Mouse (Mus musculus): ENCODE results near the gene Tmem33. TPM values are rescaled to one million over a fixed set of nuclear protein-coding genes. Genes with fewer than 3 reads are reported as not detected.

Gene Tmem33
- polyA plus RNA-seq, 1 experiment from 2014 or later = 83.2 TPM

DNA sequence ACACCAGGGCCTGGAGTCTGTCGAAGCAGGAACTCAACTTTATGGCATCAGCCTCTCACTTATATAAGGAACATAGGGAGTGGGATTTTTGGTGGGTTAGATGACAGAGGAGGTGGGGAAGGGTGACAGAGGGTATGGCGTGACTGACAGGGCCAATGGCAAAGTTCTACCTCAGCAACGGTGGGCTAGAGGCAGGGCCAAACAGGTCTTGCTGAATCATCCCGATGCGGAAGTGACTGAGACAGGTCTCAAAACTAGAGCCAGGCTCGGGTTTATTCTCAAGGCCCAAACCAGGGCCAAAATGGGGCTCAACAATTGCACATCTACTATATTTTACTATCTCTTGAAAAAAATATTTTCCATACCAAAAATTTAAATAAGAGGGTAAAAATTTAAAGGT lies 80.4 kb downstream of the Tmem33 start:
- Histone ChIP-seq H3K36me3 (ENCODE audit: control insufficient read depth, insufficient read depth, low read length) (peaks cover 46% of the 10 kb centered on the region), H3K4me1 (ENCODE audit: control insufficient read depth, insufficient read depth, low read length) (no peaks in the 10 kb centered on the region), H3K27me3 (replicated peaks; ENCODE audit: control insufficient read depth, insufficient read depth, low read length) (no peaks in the 10 kb centered on the region), H3K4me2 (ENCODE audit: low read length) (no peak overlapping the region), H3K9ac (ENCODE audit: low read length) (no peak overlapping the region), H3K9me3 (replicated peaks; ENCODE audit: control insufficient read depth, low read length) (no peaks in the 10 kb centered on the region), H3K4me3 (ENCODE audit: low read depth, low read length) (no peak overlapping the region), H3K27ac (ENCODE audit: low read depth, low read length) (no peak overlapping the region)
- 90% methylated on average over 6 of the region's 6 CpGs for WGBS
- no peak for DNase-seq (ENCODE audit: low spot score)
- ATAC-seq = no peak

Other genes starting within 250 kb of the Tmem33 start
- not detected in 2 replicates for gene Phox2b, start 161.3 kb upstream of the Tmem33 start, polyA plus RNA-seq (2014; fragmentation: Nextera tagmentation; extraction: Ambion mirVana)
- 160 and 166 TPM in 2 replicates for gene Slc30a9, start 46.4 kb downstream of the Tmem33 start, polyA plus RNA-seq (2014; fragmentation: Nextera tagmentation; extraction: Ambion mirVana)
- 5.5 and 7.7 TPM in 2 replicates for gene Bend4, start 167.7 kb downstream of the Tmem33 start, polyA plus RNA-seq (2014; fragmentation: Nextera tagmentation; extraction: Ambion mirVana)

All from forebrain, embryonic 14.5 days (tissue).